Mouse (Mus musculus): Measurements from ENCODE around the gene Cpxm2. TPM values are rescaled to one million over a fixed set of nuclear protein-coding genes. Genes with fewer than 3 reads are reported as not detected.

Gene Cpxm2
- polyA plus RNA-seq, 1 experiment from 2014 or later, result 3.4 TPM

GRCm38 (mm10) chr7:132169419-132170169, 15.1 kb upstream of the Cpxm2 start:
- no peak for ATAC-seq (ENCODE audit: insufficient number of reproducible peaks, insufficient read depth, low FRiP score, low read depth)
- Histone ChIP-seq H3K4me3 (ENCODE audit: low read depth, low read length) (no peak overlapping the region), H3K4me1 (ENCODE audit: control insufficient read depth, insufficient read depth, low read length) (no peaks in the 10 kb centered on the region), H3K36me3 (ENCODE audit: control insufficient read depth, insufficient read depth, low read length) (no peaks in the 10 kb centered on the region), H3K9me3 (ENCODE audit: control insufficient read depth, low read depth, low read length) (peaks cover 3% of the 10 kb centered on the region; the same call in 1 of the 2 replicates), H3K27ac (ENCODE audit: low read length) (no peak overlapping the region), H3K9ac (replicated peaks; ENCODE audit: low read depth, low read length) (no peak overlapping the region), H3K4me2 (replicated peaks; ENCODE audit: low read depth, low read length) (no peak overlapping the region), H3K27me3 (ENCODE audit: control insufficient read depth, insufficient read depth, low read length) (0 out of 2 replicates have a peak, but pooled peaks cover 2% of the 10 kb centered on the region)
- WGBS, result 56% methylated on average over 7 of the region's 7 CpGs

GRCm38 (mm10) chr7:132167239-132167638, 12.7 kb upstream of the Cpxm2 start:
- Histone ChIP-seq H3K4me3 (ENCODE audit: low read depth, low read length) (no peak overlapping the region), H3K4me1 (ENCODE audit: control insufficient read depth, insufficient read depth, low read length) (no peaks in the 10 kb centered on the region), H3K9me3 (ENCODE audit: control insufficient read depth, low read depth, low read length) (peaks cover 3% of the 10 kb centered on the region; the same call in 1 of the 2 replicates), H3K9ac (replicated peaks; ENCODE audit: low read depth, low read length) (no peak overlapping the region), H3K27me3 (ENCODE audit: control insufficient read depth, insufficient read depth, low read length) (0 out of 2 replicates have a peak, but pooled peaks cover 2% of the 10 kb centered on the region), H3K36me3 (ENCODE audit: control insufficient read depth, insufficient read depth, low read length) (no peaks in the 10 kb centered on the region), H3K27ac (ENCODE audit: low read length) (no peak overlapping the region), H3K4me2 (replicated peaks; ENCODE audit: low read depth, low read length) (no peak overlapping the region)
- no peak for ATAC-seq (ENCODE audit: insufficient number of reproducible peaks, insufficient read depth, low FRiP score, low read depth)
- 61% methylated on average over 4 of the region's 4 CpGs for WGBS

- no peaks in the 10 kb centered on the region for H3K27me3 ChIP-seq (ENCODE audit: control insufficient read depth, insufficient read depth, low read length)
- H3K4me3 ChIP-seq (ENCODE audit: low read depth, low read length), result no peak overlapping the region
- H3K4me2 ChIP-seq (replicated peaks; ENCODE audit: low read depth, low read length), result no peak overlapping the region
- H3K9me3 ChIP-seq (ENCODE audit: control insufficient read depth, low read depth, low read length), result no peaks in the 10 kb centered on the region
- 86% methylated on average over 3 of the region's 3 CpGs for WGBS
- no peak overlapping the region for H3K27ac ChIP-seq (ENCODE audit: low read length)
- no peaks in the 10 kb centered on the region for H3K36me3 ChIP-seq (ENCODE audit: control insufficient read depth, insufficient read depth, low read length)
- H3K4me1 ChIP-seq (ENCODE audit: control insufficient read depth, insufficient read depth, low read length), result no peaks in the 10 kb centered on the region
- no peak overlapping the region for H3K9ac ChIP-seq (replicated peaks; ENCODE audit: low read depth, low read length)
- ATAC-seq (ENCODE audit: insufficient number of reproducible peaks, insufficient read depth, low FRiP score, low read depth), result no peak
Measured at GRCm38 (mm10) chr7:132162254-132162653, 7.7 kb upstream of the Cpxm2 start.

- Histone ChIP-seq H3K4me3 (ENCODE audit: low read depth, low read length) (no peak overlapping the region), H3K27me3 (ENCODE audit: control insufficient read depth, insufficient read depth, low read length) (peaks cover 13% of the 10 kb centered on the region), H3K27ac (ENCODE audit: low read length) (no peak overlapping the region), H3K4me2 (replicated peaks; ENCODE audit: low read depth, low read length) (no peak overlapping the region), H3K9me3 (ENCODE audit: control insufficient read depth, low read depth, low read length) (no peaks in the 10 kb centered on the region), H3K9ac (replicated peaks; ENCODE audit: low read depth, low read length) (no peak overlapping the region), H3K4me1 (ENCODE audit: control insufficient read depth, insufficient read depth, low read length) (0 out of 2 replicates have a peak, but pooled peaks cover 5% of the 10 kb centered on the region), H3K36me3 (ENCODE audit: control insufficient read depth, insufficient read depth, low read length) (no peaks in the 10 kb centered on the region)
- WGBS, result 32% methylated on average over 9 of the region's 9 CpGs
- no peak for ATAC-seq (ENCODE audit: insufficient number of reproducible peaks, insufficient read depth, low FRiP score, low read depth)
Measured at GRCm38 (mm10) chr7:132158321-132159025, 3.9 kb upstream of the Cpxm2 start.

- Histone ChIP-seq H3K36me3 (ENCODE audit: control insufficient read depth, insufficient read depth, low read length) (no peaks in the 10 kb centered on the region), H3K4me1 (ENCODE audit: control insufficient read depth, insufficient read depth, low read length) (0 out of 2 replicates have a peak, but pooled peaks cover 5% of the 10 kb centered on the region), H3K27me3 (ENCODE audit: control insufficient read depth, insufficient read depth, low read length) (peaks cover 16% of the 10 kb centered on the region), H3K27ac (ENCODE audit: low read length) (no peak overlapping the region), H3K9me3 (ENCODE audit: control insufficient read depth, low read depth, low read length) (no peaks in the 10 kb centered on the region), H3K4me2 (replicated peaks; ENCODE audit: low read depth, low read length) (peak overlapping the region; percentile 63; the same call in 1 of the 2 replicates), H3K9ac (replicated peaks; ENCODE audit: low read depth, low read length) (no peak overlapping the region), H3K4me3 (ENCODE audit: low read depth, low read length) (no peak overlapping the region)
- ATAC-seq (ENCODE audit: insufficient number of reproducible peaks, insufficient read depth, low FRiP score, low read depth), result no peak
- 48% methylated on average over 6 of the region's 6 CpGs for WGBS
Measured at GRCm38 (mm10) chr7:132153725-132154147, 803 bp downstream of the Cpxm2 start.

GRCm38 (mm10) chr7:132145227-132145800, 9.2 kb downstream of the Cpxm2 start:
- Histone ChIP-seq H3K27ac (ENCODE audit: low read length) (no peak overlapping the region), H3K9ac (replicated peaks; ENCODE audit: low read depth, low read length) (no peak overlapping the region), H3K4me2 (replicated peaks; ENCODE audit: low read depth, low read length) (no peak overlapping the region), H3K9me3 (ENCODE audit: control insufficient read depth, low read depth, low read length) (no peaks in the 10 kb centered on the region), H3K27me3 (ENCODE audit: control insufficient read depth, insufficient read depth, low read length) (no peaks in the 10 kb centered on the region), H3K4me3 (ENCODE audit: low read depth, low read length) (no peak overlapping the region), H3K4me1 (ENCODE audit: control insufficient read depth, insufficient read depth, low read length) (no peaks in the 10 kb centered on the region), H3K36me3 (ENCODE audit: control insufficient read depth, insufficient read depth, low read length) (no peaks in the 10 kb centered on the region)
- 76% methylated on average over 15 of the region's 15 CpGs for WGBS
- ATAC-seq (ENCODE audit: insufficient number of reproducible peaks, insufficient read depth, low FRiP score, low read depth), result no peak

GRCm38 (mm10) chr7:132128687-132129086, 25.9 kb downstream of the Cpxm2 start:
- ATAC-seq (ENCODE audit: insufficient number of reproducible peaks, insufficient read depth, low FRiP score, low read depth), result no peak
- no peaks in the 10 kb centered on the region for H3K4me1 ChIP-seq (ENCODE audit: control insufficient read depth, insufficient read depth, low read length)
- H3K4me2 ChIP-seq (replicated peaks; ENCODE audit: low read depth, low read length), result no peak overlapping the region
- 89% methylated on average over 6 of the region's 6 CpGs for WGBS
- no peak overlapping the region for H3K9ac ChIP-seq (replicated peaks; ENCODE audit: low read depth, low read length)
- H3K4me3 ChIP-seq (ENCODE audit: low read depth, low read length), result no peak overlapping the region
- H3K27ac ChIP-seq (ENCODE audit: low read length), result no peak overlapping the region
- 0 out of 2 replicates have a peak, but pooled peaks cover 1% of the 10 kb centered on the region for H3K9me3 ChIP-seq (ENCODE audit: control insufficient read depth, low read depth, low read length)
- H3K36me3 ChIP-seq (ENCODE audit: control insufficient read depth, insufficient read depth, low read length), result no peaks in the 10 kb centered on the region
- H3K27me3 ChIP-seq (ENCODE audit: control insufficient read depth, insufficient read depth, low read length), result no peaks in the 10 kb centered on the region

GRCm38 (mm10) chr7:132124948-132125347, 29.6 kb downstream of the Cpxm2 start:
- H3K27ac ChIP-seq (ENCODE audit: low read length), result no peak overlapping the region

More at GRCm38 (mm10) chr7:132124948-132125347, 29.6 kb downstream of the Cpxm2 start:
- 71% methylated on average over 7 of the region's 7 CpGs for WGBS
- Histone ChIP-seq H3K4me1 (ENCODE audit: control insufficient read depth, insufficient read depth, low read length) (no peaks in the 10 kb centered on the region), H3K4me3 (ENCODE audit: low read depth, low read length) (no peak overlapping the region), H3K9ac (replicated peaks; ENCODE audit: low read depth, low read length) (no peak overlapping the region), H3K27me3 (ENCODE audit: control insufficient read depth, insufficient read depth, low read length) (no peaks in the 10 kb centered on the region), H3K9me3 (ENCODE audit: control insufficient read depth, low read depth, low read length) (no peaks in the 10 kb centered on the region), H3K36me3 (ENCODE audit: control insufficient read depth, insufficient read depth, low read length) (no peaks in the 10 kb centered on the region), H3K4me2 (replicated peaks; ENCODE audit: low read depth, low read length) (no peak overlapping the region)
- ATAC-seq (ENCODE audit: insufficient number of reproducible peaks, insufficient read depth, low FRiP score, low read depth), result no peak

Measured in stomach, embryonic 14.5 days (tissue).